Mouse (Mus musculus) inflammation-experienced regulatory T-cells, adult 16 weeks (primary cell): ENCODE data around the gene Src. TPM values are rescaled to one million over a fixed set of nuclear protein-coding genes. Genes with fewer than 3 reads are reported as not detected.

Experiments
- polyA plus RNA-seq: library from polyadenylated mRNA; unstranded; fragments of 100-300 nt; shearing (Covaris generic); gene quantifications from one replicate; pipeline ENCODE4 v1.2.1, GENCODE M21; 2017

The Src gene
- polyA plus RNA-seq = 1.5 TPM

DNA sequence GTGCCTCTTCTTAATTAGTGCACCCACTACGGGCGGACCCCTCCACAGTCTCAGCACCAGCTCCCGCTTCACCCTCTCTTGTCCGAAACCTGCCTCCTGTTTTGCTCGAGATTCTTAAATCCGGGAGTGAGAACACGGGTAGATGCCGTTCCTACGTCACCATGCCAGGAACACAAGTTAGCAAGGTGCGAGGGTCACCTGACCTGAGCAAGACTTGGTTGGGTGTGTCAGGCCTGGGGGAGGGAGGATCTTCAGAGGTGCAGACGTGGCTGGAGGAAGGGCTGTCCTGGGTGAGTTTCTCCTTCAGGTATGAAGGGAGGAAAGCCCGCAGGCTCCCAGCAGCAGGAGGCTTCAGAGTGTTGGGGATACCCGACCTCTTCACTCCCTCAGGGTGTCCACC is at the start of gene Src:
Src (plus strand) TSS at position 239 of the 400 bp plus-strand sequence.

Other genes with a start within 250 kb of the Src start
- 44.5 TPM for gene Rbl1, start 213.9 kb upstream of the Src start, polyA plus RNA-seq
- gene Rpn2, start 139.4 kb upstream of the Src start, polyA plus RNA-seq = 250 TPM
- gene Mroh8, start 138.9 kb upstream of the Src start, polyA plus RNA-seq = 0.21 TPM
- not detected for gene Ghrh, start 70.9 kb upstream of the Src start, polyA plus RNA-seq
- gene Manbal, start 50.9 kb upstream of the Src start, polyA plus RNA-seq = 62.0 TPM
- 0.80 TPM for gene Nnat, start 141.6 kb downstream of the Src start, polyA plus RNA-seq
- gene Blcap, start 152.8 kb downstream of the Src start, polyA plus RNA-seq = 21.3 TPM